Mouse (Mus musculus) macrophage (primary cell): ENCODE measurements around the gene Il4i1. TPM values are rescaled to one million over a fixed set of nuclear protein-coding genes. Genes with fewer than 3 reads are reported as not detected.
A peak's percentile ranks its signal among the peaks of the same experiment; 100 is the strongest.
"Not testable (repeated sequence)": the region's sequence is repeated elsewhere in the genome, so short reads cannot be mapped to it uniquely, and the experiment has no call there.

Experiments
- H3K27ac ChIP-seq: fragments of 350-480 bp; formaldehyde crosslinking; 2 replicates; pipeline ENCODE4 v1.9.0; 2021
- H3K36me3 ChIP-seq: fragments of 350-480 bp; formaldehyde crosslinking; 2 replicates; pipeline ENCODE4 v1.9.0; 2021; ENCODE audit errors: inconsistent target
- H3K4me3 ChIP-seq: fragments of 350-480 bp; formaldehyde crosslinking; 2 replicates; pipeline ENCODE4 v1.9.0; 2021; ENCODE audit errors: inconsistent target
- H3K79me2 ChIP-seq: fragments of 350-480 bp; formaldehyde crosslinking; 2 replicates; pipeline ENCODE4 v1.9.0; 2021; ENCODE audit errors: inconsistent target
- WGBS: methylation state at CpG from one replicate; pipeline ENCODE4 v1.1.7; 2026; ENCODE audit warnings: inconsistent platforms; ENCODE audit not compliant: missing documents; 5-methylcytosine and 5-hydroxymethylcytosine counted together
- polyA plus RNA-seq: library from polyadenylated mRNA; stranded (reverse); fragments of 250-400 nt; gene quantifications from 3 replicates; pipeline ENCODE4 v1.2.4, GENCODE M21; 2018; ENCODE audit warnings: inconsistent platforms

The Il4i1 gene
- polyA plus RNA-seq, 1 experiment from 2014 or later = 2.7 TPM

DNA sequence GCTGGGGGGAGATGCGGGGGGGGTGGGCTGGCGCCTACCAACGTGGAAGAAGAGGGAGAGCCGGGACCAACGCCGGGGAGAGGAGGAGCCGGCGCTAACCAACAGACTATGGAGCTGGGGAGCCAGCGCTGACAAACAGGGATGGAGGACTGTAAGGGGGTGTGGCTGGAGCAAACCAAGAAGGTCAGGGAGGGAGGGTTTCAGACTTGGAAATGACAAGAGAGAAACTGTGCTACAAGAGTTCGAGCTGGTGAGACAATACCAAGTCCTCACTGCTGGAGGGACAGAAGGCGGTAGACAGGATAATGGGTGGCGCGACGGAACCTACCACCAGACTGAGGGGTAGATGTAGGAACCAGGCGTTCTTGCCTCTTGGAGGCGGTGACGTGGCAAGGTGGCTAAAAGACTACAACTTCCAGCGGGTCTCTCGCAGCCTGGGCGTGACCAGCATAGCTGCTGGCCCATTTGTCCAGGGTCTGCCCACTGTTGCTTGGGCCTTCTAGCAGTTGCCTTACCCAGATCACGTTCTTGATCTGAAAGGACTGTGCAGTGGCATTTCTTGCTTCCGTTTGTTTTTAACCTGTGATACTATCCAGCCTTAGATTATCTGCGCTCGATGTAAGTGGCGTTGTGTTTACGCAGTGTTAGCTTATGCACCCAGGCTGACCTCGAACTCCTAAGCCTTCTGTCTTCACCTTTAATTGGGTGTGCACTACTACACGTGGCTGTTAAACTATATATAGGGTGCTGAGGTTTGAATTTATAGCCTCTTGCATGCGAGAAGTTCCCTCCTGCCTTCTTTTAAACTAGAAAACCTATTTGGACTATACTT is 53.7 kb downstream of the Il4i1 start, which contains the start of gene Ptov1:
TSS of gene Ptov1 (minus strand) at position 92 of the 832 bp plus-strand sequence.
- Histone ChIP-seq H3K79me2 (peaks cover 39% of the 10 kb centered on the region), H3K36me3 (no peaks in the 10 kb centered on the region), H3K4me3 (peak within 1 kb of the TSS; percentile 26), H3K27ac (peak within 1 kb of the TSS; percentile 63)
- 10% methylated on average over 26 of the region's 29 CpGs for WGBS

GRCm38 (mm10) chr7:44870614-44871013 is 54.4 kb downstream of the Il4i1 start:
- Histone ChIP-seq H3K79me2 (peaks cover 32% of the 10 kb centered on the region), H3K36me3 (no peaks in the 10 kb centered on the region), H3K27ac (no peak overlapping the region; the same call in 1 of the 2 replicates), H3K4me3 (peak overlapping the region; percentile 20; the same call in 1 of the 2 replicates)
- WGBS = 17% methylated on average over 1 of the region's 6 CpGs

DNA sequence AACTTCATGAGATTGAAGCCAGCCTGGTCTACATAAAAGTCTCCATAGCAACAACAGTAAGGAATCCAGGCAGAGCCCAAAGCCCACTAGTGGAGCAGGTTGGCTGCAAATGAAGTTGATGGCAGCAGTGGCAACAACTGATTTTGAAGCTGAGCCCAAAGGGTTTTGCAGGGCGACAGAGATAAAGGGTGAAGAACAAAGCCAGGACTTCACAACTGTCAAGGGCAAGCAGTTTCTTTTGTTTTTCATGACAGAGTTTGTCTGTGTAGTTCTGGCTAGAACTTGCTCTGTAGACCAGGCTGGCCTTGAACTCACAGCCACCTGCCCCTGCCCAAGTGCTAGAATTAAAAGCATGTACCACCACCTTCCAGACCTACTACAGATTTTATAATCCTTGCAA is 55.0 kb downstream of the Il4i1 start:
- Histone ChIP-seq H3K36me3 (no peaks in the 10 kb centered on the region), H3K79me2 (peaks cover 26% of the 10 kb centered on the region), H3K27ac (no peak overlapping the region), H3K4me3 (no peak overlapping the region)
- WGBS = 100% methylated on average over 1 of the region's 1 CpGs

- H3K79me2 ChIP-seq = peaks cover 20% of the 10 kb centered on the region
- not testable (repeated sequence) for H3K27ac ChIP-seq, H3K36me3 ChIP-seq, H3K4me3 ChIP-seq
- WGBS = 97% methylated on average over 2 of the region's 2 CpGs
These were observed 55.6 kb downstream of the Il4i1 start for GRCm38 (mm10) chr7:44871774-44872173.

DNA sequence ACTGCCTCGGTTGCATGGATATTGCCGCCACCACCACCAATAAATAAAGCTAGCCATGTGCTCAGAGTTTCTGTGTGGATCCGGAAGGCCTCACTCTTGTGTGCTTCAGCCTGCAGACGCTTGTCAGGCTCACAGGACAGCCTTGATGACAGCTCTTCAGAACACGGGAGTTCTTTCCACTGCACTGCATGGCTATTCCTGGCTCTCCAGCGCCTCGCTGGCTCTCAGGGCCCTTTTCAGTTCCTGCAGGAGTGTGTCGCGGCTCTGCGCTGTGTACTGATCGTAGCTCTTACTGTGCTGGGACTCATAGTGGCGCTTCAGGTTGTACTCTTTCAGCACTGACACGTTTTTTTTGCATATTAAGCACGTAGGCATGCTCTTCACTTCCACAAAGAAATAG is 61.6 kb downstream of the Il4i1 start:
- 90% methylated on average over 14 of the region's 14 CpGs for WGBS
- H3K36me3 ChIP-seq = peaks cover 34% of the 10 kb centered on the region

GRCm38 (mm10) chr7:44883036-44883435 is 66.8 kb downstream of the Il4i1 start:
- Histone ChIP-seq H3K4me3 (no peak overlapping the region), H3K27ac (no peak overlapping the region), H3K36me3 (peaks cover 42% of the 10 kb centered on the region), H3K79me2 (no peaks in the 10 kb centered on the region; the same call in 1 of the 2 replicates)
- 97% methylated on average over 3 of the region's 3 CpGs for WGBS

More for the DNA sequence above, 61.6 kb downstream of the Il4i1 start:
- Histone ChIP-seq H3K4me3 (no peak overlapping the region), H3K27ac (no peak overlapping the region), H3K79me2 (no peaks in the 10 kb centered on the region)

- Histone ChIP-seq H3K79me2 (peaks cover 14% of the 10 kb centered on the region; the same call in 1 of the 2 replicates), H3K36me3 (peaks cover 35% of the 10 kb centered on the region), H3K4me3 (no peak overlapping the region), H3K27ac (no peak overlapping the region)
- WGBS = 98% methylated on average over 5 of the region's 5 CpGs
These were observed 68.5 kb downstream of the Il4i1 start for GRCm38 (mm10) chr7:44884637-44885036.

DNA sequence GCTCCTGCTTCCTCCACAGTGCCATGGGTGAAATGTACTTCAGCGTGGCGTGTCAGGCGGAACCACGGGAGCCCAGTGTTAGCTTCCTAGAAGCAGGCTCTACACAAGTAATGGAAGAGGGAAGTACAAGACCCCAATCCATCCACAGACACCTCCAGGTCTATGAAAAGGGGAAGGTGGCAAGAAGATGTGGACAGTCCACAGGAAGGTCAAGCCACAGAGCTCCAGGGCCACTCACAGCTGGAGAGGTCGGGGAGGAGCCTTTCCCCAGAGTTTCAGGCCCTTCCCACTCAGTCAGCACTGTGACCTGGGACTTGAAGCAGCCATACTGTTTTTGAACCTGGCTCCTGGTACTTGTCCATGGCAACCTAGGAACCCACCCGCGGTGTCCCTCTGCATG is 70.8 kb downstream of the Il4i1 start:
- H3K36me3 ChIP-seq = peaks cover 22% of the 10 kb centered on the region; the same call in 1 of the 2 replicates
- H3K27ac ChIP-seq = no peak overlapping the region

GRCm38 (mm10) chr7:44888256-44889105 is 72.3 kb downstream of the Il4i1 start:
- Histone ChIP-seq H3K27ac (no peak overlapping the region), H3K79me2 (peaks cover 38% of the 10 kb centered on the region), H3K4me3 (no peak overlapping the region), H3K36me3 (peaks cover 9% of the 10 kb centered on the region; the same call in 1 of the 2 replicates)
- 94% methylated on average over 12 of the region's 13 CpGs for WGBS

More for the DNA sequence above, 70.8 kb downstream of the Il4i1 start:
- Histone ChIP-seq H3K79me2 (peaks cover 37% of the 10 kb centered on the region), H3K4me3 (no peak overlapping the region)
- WGBS = 66% methylated on average over 7 of the region's 7 CpGs

DNA sequence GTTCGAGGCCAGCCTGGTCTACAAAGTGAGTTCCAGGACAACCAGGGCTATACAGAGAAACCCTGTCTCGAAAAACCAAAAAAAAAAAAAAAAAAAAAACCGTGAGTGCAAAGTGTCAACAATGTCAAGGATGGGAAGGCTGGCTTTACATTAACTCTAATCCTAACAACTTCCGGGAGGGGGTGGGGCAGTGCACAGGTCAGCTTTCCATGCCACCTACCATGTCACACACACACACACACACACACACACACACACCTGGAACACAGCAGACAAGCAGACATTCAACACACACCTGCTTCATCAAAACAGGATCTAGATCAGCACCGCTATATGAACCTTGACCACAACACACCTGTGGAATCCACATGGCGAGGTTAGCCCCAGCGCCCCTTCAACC is 74.0 kb downstream of the Il4i1 start:
- 92% methylated on average over 5 of the region's 7 CpGs for WGBS
- no peak overlapping the region for H3K27ac ChIP-seq
- peaks cover 3% of the 10 kb centered on the region; the same call in 1 of the 2 replicates for H3K36me3 ChIP-seq
- no peak overlapping the region for H3K4me3 ChIP-seq
- H3K79me2 ChIP-seq = peaks cover 38% of the 10 kb centered on the region

Other genes starting within 250 kb of the Il4i1 start
- 14.8 to 26.9 TPM (median 21.1 TPM) in 3 replicates for gene Napsa, start 244.0 kb upstream of the Il4i1 start, polyA plus RNA-seq
- gene Kcnc3, start 225.7 kb upstream of the Il4i1 start, polyA plus RNA-seq = 0.05 to 0.66 TPM (median 0.11 TPM) in 3 replicates
- gene Myh14, start 145.5 kb upstream of the Il4i1 start, polyA plus RNA-seq = not detected in 3 replicates
- not detected in 3 replicates for gene Izumo2, start 107.6 kb upstream of the Il4i1 start, polyA plus RNA-seq
- gene Vrk3, start 68.0 kb upstream of the Il4i1 start, polyA plus RNA-seq = 25.2 to 68.8 TPM (median 45.1 TPM) in 3 replicates
- 0.23 to 0.60 TPM (median 0.30 TPM) in 3 replicates for gene Zfp473, start 65.3 kb upstream of the Il4i1 start, polyA plus RNA-seq
- 60.3 to 113 TPM (median 73.8 TPM) in 3 replicates for gene Nup62, start 299 bp upstream of the Il4i1 start, polyA plus RNA-seq
- gene Atf5, start 271 bp downstream of the Il4i1 start, polyA plus RNA-seq = 29.8 to 55.7 TPM (median 36.4 TPM) in 3 replicates
- 33.4 to 56.3 TPM (median 49.1 TPM) in 3 replicates for gene Akt1s1, start 32.6 kb downstream of the Il4i1 start, polyA plus RNA-seq
- 25.6 to 51.8 TPM (median 28.3 TPM) in 3 replicates for gene Tbc1d17, start 32.7 kb downstream of the Il4i1 start, polyA plus RNA-seq
- 17.4 to 42.4 TPM (median 36.1 TPM) in 3 replicates for gene Pnkp, start 40.8 kb downstream of the Il4i1 start, polyA plus RNA-seq
- 38.5 to 61.7 TPM (median 49.4 TPM) in 3 replicates for gene Ptov1, start 53.4 kb downstream of the Il4i1 start, polyA plus RNA-seq
- 24.5 to 28.2 TPM (median 26.1 TPM) in 3 replicates for gene Med25, start 76.3 kb downstream of the Il4i1 start, polyA plus RNA-seq
- 4.6 to 8.8 TPM (median 6.1 TPM) in 3 replicates for gene Fuz, start 79.7 kb downstream of the Il4i1 start, polyA plus RNA-seq
- gene Ap2a1, start 113.1 kb downstream of the Il4i1 start, polyA plus RNA-seq = 49.8 to 76.6 TPM (median 75.0 TPM) in 3 replicates
- gene Tsks, start 126.8 kb downstream of the Il4i1 start, polyA plus RNA-seq = not detected in 3 replicates
- not detected in 3 replicates for gene Cpt1c, start 158.5 kb downstream of the Il4i1 start, polyA plus RNA-seq
- gene Prmt1, start 170.2 kb downstream of the Il4i1 start, polyA plus RNA-seq = 53.7 to 169 TPM (median 55.6 TPM) in 3 replicates
- 30.9 to 55.5 TPM (median 35.0 TPM) in 3 replicates for gene Irf3, start 181.3 kb downstream of the Il4i1 start, polyA plus RNA-seq
- 10.9 to 14.5 TPM (median 12.9 TPM) in 3 replicates for gene Bcl2l12, start 182.3 kb downstream of the Il4i1 start, polyA plus RNA-seq
- 32.6 to 36.9 TPM (median 32.9 TPM) in 3 replicates for gene Scaf1, start 200.0 kb downstream of the Il4i1 start, polyA plus RNA-seq
- gene Rras, start 201.6 kb downstream of the Il4i1 start, polyA plus RNA-seq = 23.5 to 51.8 TPM (median 29.9 TPM) in 3 replicates
- 15.5 to 17.7 TPM (median 17.1 TPM) in 3 replicates for gene Prr12, start 236.5 kb downstream of the Il4i1 start, polyA plus RNA-seq
- 40.1 to 50.7 TPM (median 45.7 TPM) in 3 replicates for gene Nosip, start 246.0 kb downstream of the Il4i1 start, polyA plus RNA-seq
- 19.0 to 31.7 TPM (median 28.6 TPM) in 3 replicates for gene Prrg2, start 246.3 kb downstream of the Il4i1 start, polyA plus RNA-seq